Mouse (Mus musculus) 3T3-L1 (cell line): Measurements from ENCODE around the gene Furin.

Source experiments
- DNase-seq: peaks from one replicate; pipeline ENCODE4 v3.0.0-alpha.2; 2015; ENCODE audit warnings: low read depth, low spot score

Furin gene

GRCm38 (mm10) chr7:80427730-80428129 is 22.5 kb upstream of the Furin start:
- no peak for DNase-seq

DNA sequence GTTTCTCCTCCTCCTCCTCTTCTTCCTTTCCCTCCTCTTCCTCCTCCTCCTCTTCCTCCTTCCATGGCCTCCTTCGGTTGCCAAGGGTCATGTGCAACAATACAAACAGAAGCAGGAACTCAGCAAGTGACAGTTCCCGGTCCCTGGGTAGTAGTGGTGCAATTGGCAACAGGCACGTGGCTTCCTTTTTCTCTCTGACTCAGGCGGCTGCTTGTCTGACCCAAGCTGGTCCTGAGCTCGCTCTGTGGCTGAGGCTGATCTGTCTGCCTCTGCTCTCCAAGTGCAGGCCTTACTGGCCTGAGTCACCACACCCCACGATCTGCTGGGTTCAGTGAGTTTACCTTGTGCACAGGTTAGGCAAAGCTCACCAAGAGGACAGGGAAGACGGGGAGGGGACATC is 21.1 kb upstream of the Furin start:
- peak; percentile 25 for DNase-seq

- no peak for DNase-seq
These were observed 19.5 kb upstream of the Furin start for GRCm38 (mm10) chr7:80424722-80425121.

GRCm38 (mm10) chr7:80422759-80423480 is 17.7 kb upstream of the Furin start:
- no peak for DNase-seq

DNA sequence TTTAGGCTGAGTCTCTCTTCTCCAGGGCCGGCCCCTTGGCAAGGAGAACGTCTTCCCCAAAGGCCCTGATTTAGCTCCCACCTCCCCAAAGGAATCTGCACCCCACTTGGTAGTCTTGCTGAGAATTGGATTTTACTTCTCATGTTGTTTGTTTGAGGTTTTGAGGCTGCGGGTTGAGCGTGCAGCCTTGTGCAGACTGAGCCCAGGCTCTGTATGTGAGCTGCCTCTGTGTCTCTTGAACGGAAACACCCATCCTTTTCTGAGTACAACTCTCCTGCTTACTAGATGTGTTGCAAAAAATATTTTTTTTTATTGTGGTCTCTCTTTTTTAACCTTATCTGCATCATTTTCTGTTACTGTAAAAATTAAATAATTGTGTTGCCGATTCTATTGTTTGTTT is 16.3 kb upstream of the Furin start:
- no peak for DNase-seq

DNA sequence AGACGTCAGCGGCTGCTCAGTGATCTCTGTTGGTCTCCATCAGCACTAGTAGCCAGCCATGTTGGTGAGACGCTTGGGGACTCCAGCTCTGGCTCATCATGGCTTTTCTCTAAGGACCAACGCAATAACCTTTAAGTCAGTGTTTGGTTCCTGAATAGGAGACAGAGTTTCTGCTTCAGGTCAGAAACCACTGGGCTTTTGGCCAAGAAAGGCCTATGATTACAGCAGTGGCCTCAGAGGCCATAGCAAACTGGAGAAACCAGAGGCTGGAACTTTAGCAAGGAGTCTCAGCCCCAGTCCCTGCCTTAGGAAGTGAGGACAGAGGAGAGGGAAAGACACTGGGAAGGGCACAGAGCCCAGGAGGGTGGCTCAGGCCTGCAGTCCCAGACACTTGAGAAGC is 15.3 kb upstream of the Furin start:
- DNase-seq = peak; percentile 48

DNA sequence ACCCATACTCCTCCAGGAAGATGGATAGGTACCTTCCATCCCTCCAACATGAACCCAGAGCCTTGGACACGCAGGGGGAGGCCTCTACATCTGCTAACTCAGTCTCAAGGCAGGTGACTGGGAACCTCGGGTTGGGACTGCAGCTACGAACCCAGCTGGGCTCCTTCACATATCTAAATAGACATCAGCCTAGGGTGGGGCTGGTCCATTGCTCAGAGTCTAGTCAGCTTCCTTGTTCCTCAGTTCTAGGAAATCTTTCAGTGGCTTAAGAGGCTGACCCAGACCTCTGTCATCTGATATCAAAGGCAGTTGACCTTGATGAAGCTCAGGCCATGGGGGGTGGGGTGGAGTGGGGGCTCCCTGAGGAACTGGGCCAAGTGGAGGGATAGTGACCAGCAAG is 14.0 kb upstream of the Furin start:
- no peak for DNase-seq

DNA sequence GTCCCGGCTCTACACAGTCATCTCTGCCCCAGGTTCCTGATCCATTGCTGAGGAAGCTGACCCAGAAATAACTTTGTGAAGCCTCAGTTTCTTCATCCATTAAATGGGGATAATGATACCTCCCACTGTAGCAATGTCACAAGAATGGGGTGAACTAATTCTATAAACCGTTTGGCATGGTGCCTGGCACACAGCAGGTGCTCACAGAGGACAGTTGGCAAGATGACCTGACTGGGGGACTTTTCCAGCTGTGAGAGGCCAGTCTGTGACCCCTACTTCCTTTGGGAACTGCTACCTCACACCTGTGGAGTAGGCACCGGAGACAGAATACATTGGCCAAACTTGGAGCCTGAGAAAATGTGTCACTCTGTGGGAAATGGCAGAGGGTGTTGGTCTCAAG is 12.8 kb upstream of the Furin start:
- no peak for DNase-seq

DNA sequence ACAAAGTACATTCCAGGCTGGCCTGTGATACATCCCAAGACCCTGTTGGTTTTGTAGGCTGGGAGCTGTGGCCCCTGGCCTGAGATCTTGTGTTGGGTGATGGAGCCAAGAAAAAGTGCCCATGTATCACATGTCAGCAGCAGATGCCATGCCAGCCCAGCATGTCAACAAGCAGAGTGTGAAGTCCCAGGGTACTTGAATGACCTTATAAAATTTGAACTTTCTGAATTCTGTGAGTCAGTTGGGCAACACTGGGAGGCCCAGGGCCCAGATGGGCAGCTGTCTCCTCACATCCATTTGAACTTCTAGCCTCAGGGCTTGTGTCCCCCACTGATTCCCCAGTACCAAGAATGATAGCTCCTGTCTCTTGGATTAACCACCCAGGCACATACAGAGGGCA is 12.4 kb upstream of the Furin start:
- DNase-seq = no peak

GRCm38 (mm10) chr7:80416969-80417368 is 11.7 kb upstream of the Furin start:
- DNase-seq = no peak

GRCm38 (mm10) chr7:80414303-80414855 is 9.1 kb upstream of the Furin start:
- no peak for DNase-seq

GRCm38 (mm10) chr7:80413512-80414302 is 8.5 kb upstream of the Furin start:
- DNase-seq = no peak

DNA sequence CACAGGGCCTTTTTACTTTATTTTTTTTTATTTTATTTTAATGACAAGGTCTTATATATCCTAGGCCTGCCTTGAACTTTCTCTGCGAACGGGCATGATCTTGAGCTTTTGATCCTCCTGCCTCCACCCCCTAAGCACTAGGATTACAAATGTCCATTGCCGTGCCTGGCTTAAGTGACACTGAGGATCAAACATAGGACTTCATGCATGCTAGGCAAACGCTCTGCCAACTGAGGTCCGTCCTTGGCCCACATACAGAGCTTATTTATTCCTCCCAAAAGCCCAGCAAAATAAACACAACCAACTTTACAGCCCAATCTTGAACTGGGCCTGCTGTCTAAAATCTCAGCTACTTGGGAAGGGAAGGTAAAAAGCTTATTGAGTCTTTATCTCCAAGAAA is 7.5 kb upstream of the Furin start:
- DNase-seq = no peak

DNA sequence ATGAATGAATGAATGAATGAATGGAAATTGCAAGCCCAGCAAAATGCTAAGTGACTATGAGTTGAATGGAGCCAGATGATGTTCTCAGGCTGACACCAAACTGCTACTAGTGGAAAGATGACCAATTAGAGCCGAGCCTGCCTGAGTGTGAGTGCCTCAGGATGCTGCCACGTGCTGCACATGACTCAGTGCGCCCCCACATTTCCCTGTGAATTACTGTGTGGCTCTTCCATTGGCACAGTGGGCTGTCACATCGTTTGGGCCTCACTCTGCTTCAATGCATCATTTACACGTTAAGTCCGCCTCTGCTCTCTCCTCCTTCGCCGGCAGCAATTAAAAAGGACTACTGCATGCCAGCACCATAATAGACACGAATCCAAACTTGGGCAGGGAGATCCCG is 7.0 kb upstream of the Furin start:
- no peak for DNase-seq

DNA sequence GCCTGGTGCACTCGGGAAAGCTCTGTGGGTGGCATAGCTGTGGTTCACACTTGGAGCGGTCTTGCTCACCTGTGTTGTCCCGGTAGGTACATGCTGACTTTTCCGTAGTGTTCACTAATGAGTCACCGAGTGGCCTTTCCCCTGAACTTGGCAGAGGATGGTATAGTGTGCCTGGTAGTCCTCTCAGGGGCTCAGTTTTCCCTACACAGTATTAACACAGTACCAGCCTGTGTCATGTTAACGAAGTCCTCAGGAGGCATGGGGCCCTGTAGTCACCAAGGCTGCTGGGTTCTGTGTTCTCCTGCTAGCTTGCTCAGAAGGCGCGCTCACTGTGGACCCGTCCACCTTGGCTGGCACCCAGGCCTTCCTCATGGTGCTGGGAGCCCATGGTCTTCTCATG is 5.1 kb upstream of the Furin start:
- DNase-seq = no peak

- DNase-seq = no peak
These were observed 2.5 kb upstream of the Furin start for GRCm38 (mm10) chr7:80407712-80408111.

- no peak for DNase-seq
These were observed 950 bp upstream of the Furin start for GRCm38 (mm10) chr7:80406186-80406585.

DNA sequence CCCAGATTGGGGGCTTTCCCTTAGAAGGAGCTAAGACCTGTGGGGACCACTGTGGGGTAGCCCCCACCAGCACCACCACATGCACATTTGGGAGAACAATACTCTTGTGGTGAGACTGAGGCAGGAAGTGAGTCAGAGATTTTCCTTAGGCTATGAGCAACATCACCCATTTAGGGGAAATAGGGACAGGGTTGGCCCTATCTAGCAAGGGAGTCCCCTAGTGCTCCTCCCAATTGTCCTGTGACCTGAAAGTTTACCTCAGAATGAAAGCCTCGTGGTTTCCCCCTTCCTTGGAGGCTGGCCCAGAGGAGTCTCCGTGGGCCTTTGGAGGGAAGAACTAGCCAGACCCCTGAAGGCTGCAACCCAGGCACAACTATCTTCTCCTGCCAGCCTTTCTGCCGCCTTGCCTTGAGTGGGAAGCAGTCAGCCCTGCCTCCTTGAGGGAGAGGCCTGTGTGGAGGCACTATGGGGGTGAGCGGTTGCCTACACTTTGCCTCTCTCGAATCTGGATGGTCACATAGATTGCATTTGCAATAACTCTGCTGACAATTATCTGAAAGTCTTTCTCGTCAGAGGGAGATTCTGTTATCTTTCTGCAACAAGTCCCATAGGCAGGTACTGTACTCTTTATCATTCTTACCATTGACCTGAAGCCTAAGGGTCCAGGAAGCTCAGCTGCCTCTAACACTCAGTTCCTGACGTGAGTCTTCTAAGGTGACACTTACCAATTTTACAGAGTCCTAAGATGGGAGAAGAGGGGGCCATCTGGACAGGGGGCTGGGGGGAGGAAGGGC is 938 bp downstream of the Furin start:
- peak; percentile 79 for DNase-seq

- peak; percentile 86 for DNase-seq
These were observed 1.7 kb downstream of the Furin start for GRCm38 (mm10) chr7:80403551-80403950.

GRCm38 (mm10) chr7:80402651-80403321 is 2.5 kb downstream of the Furin start:
- peak; percentile 42 for DNase-seq

DNA sequence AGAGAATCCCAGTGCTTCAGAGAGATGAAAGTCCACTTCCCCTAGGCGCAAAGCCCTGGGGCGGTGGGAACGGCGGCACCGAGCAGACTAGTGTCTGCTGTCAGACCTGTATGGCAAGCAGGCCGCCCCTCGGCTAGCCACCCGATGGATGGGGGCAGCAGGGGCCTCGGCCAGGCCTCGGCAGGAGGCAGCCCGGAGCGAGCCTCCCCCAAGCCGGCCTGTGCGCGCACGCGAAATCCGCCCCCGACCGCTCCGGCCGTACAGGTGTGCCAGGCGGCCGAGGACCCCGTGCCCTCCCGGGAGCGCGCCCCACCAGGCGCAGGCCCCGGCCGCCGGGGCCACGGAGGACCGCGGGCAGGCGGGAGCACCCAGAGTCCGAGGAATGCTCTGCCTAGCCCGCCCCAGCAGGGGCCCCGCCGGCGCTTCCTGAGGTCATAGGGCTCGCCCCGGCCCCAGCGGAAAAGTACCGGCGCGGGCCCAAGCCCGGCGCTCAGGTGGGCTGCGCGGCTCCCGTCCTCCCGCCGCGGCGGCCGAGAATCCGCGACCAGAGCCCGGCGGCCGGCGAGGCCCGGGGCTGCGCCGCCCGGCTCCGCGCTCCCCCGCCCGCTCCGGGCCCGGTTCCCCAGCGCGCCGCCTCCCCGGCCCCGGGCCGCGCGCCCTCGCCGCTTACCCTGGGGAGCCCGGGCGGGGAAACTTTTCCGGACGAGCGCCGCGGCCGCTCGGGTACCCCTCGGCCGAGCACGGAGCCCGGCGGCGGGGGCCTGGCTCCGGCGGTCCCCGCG is 3.2 kb downstream of the Furin start:
- DNase-seq = peak; percentile 22
